Mouse (Mus musculus) small intestine, adult 2 months (tissue): ENCODE data around the gene Akr1b3.

Experiments
- CTCF ChIP-seq: fragments of 200-500 bp; IDR thresholded peaks from 2 replicates; pipeline ENCODE4 v1.5.1; 2012; ENCODE audit warnings: low read depth, mild to moderate bottlenecking, control low read depth, inconsistent platforms, low read length, moderate library complexity, mixed read lengths; ENCODE audit not compliant: insufficient replicate concordance, insufficient read length; ENCODE audit errors: extremely low read depth
- POLR2A ChIP-seq: fragments of 200-500 bp; IDR thresholded peaks from 2 replicates; pipeline ENCODE4 v1.6.1; 2012; ENCODE audit warnings: low read depth, mild to moderate bottlenecking, control low read depth, inconsistent platforms, low read length, moderate library complexity

DNA sequence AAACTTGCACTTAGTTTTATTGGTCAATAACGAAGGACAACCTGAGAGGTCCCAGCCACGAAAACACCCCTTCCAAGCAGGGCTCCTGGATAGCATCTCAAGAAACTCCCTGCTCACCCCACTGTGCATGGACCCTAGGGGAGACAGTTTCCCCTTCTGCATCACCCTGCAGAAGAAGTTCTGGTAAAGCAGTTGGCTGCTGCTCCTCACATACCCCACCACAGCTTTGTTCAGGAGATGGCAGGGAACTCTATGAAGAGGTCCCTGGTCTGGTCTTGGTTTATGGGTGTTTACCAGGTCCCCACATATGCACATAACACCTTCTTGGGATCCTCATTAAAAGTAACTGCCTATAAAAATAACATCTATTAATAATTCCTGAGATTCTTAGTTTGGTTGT lies 25.2 kb upstream of the Akr1b3 start:
- TF ChIP-seq POLR2A (no peak), CTCF (no peak)
